Mouse (Mus musculus) gonadal fat pad, adult 2 months (tissue): ENCODE data around the gene Tmem185b. TPM values are rescaled to one million over a fixed set of nuclear protein-coding genes. Genes with fewer than 3 reads are reported as not detected.

Experiments used
- DNase-seq: peaks from one replicate; pipeline ENCODE4 v3.0.0-alpha.2; 2012; ENCODE audit warnings: low read depth
- polyA plus RNA-seq: library from polyadenylated mRNA; depleted of rRNA; stranded (reverse); fragments of >200 nt; gene quantifications from 2 replicates; pipeline ENCODE4 v1.2.3, GENCODE M21; 2012; rRNA removed

Gene Tmem185b
- polyA plus RNA-seq: 15.2 and 18.3 TPM in 2 replicates

DNA sequence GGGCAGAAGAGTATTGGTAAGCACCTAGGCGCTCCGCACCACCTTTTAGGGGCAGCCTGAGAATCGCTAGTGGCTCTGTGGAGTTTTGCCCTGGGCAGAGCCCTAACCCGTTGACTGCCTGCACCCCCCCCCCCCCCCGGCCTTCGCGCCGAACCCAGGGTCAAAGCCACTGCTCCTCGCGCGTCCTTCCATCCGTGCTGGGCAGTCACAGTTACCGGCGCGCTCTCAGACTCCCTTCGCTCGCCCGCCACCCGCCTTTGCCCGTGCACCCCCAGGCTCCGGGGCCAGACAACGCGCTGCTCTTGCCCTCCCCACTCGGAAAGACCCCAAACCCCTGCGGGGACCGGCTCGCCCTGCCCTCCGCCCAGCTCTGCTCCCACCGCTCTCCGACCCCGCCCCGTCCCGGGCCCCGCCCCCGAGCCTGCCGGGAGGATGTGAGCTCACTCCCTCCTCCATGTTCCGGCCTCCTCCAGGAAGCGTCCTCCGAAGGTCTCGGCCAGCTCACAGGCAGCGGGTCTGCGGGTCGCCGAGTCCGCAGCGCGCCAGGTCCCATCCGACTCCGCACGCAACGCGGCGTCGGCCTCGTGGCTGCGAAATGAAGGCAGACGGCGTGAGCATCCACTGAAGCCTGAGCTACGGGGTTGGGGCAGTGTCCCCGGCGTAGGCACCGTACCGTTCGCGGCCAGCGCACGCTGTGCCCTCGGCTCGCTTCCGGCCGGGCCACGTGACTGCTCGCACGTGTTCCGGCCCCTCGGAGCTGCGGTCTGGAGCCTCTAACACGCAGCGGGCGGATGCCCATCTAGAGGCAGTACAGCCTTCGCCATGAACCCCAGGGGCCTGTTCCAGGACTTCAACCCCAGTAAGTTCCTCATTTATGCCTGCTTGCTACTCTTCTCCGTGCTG lies at the start of gene Tmem185b:
Gene Tmem185b (plus strand): TSS at position 472 of the 903 bp plus-strand sequence.
- no peak for DNase-seq

DNA sequence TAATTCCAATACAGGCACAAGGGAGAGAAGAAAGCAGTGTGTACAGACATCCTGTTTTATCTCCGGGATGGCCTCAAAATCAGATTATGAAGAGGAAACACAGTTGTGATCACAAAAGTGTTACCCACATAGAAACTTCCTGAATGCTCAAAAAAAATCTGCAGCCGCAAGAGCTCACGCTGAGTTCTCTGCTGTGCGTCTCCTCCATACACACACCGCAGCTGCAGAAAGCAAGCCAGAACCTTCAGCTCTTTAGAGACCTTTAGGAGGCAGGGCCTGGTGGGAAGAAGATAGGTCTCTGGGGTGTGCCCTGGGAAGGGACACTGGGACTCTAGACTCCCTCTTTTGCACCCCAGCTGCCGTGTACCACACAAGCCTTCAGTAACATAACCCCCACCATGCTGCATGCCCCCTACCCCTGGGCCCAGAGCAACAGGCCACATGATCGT lies 49.0 kb upstream of the Tmem185b start:
- no peak for DNase-seq

DNA sequence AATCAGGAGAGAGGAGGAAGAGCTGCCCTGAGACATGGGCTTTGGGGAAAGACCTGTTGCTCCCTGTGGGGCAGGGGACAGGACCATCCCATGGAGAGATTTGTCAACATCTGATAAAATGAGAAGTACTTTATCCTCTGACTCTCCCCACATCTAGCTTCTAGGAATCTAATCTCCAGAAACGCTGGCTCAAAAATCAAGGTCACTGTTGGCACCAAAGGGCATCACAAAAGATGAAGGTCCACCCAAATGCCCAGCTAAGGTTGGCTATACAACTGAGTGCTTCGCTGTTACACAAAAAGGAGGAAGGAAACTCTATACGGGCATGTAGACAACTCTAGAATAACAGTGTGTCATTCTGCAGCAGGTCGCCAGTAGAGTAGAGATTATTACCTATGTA lies 46.3 kb upstream of the Tmem185b start:
- no peak for DNase-seq

DNA sequence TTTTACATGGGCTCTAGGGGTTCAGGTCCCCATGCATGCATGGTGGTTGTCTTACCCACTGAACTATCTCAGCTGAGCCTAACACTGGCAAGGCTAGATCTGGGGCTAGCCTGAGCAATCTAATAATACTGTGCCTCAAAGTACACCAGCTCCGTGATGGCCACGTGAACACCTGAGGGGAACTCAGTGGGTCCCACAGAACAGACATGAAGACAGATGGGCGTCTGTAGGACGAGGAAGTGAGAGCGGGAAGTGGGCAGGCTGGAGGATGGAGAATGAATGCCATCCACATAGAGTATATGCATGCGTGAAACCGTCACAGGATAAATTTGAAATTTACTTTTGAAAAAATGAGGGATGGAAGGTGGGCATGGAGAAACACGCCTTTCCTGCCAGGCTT lies 45.3 kb upstream of the Tmem185b start:
- no peak for DNase-seq

DNA sequence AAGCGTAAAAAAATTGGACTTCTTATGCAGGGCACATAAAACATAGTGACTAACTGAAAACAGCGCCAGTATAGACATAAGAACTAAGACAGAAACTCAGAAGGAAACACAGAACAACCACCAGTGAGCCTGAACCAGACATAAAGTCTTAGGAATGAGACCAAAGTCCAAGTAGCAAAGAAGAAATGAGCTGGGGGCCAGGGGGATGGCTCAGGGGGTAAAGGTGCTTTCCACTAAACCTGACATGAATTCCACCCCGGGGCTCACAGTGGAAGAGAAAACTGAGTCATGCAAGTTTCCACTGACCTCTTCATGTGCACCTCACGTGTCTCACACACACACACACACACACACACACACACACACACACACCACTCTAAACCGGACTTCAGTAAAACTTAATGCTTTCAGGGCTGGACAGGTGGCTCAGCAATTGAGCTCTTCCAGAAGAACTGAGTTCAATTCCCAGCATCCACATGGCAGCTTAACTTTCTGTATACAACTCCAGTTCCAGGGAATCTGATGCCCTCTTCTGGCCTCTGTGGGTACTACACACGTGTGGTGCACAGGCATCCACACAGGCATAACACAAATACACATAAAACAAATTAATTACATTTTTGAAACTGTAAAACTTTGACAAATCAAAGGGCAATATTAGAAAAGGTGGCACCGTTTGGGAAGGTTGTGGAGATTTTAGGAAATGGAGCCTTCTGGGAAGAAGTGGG lies 44.6 kb upstream of the Tmem185b start:
- DNase-seq: no peak

DNA sequence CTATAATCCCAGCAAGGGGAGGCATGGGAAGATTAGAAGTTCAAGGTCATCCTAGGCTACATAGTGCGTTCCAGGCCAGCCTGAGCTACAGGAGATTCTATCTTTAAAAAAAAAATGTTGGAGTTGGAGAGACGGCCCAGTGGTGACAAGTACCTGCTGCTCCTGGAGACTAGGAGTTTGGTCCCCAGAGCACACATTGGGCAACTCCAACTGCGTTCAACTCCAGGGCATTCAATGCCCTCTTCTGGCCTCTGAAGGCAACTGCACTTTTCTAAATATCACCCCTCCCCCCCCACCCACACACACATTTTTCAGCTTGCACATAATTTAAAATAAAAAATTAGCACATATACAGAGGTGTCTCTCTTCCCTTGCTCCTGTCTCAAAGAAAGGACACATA lies 43.1 kb upstream of the Tmem185b start:
- no peak for DNase-seq

DNA sequence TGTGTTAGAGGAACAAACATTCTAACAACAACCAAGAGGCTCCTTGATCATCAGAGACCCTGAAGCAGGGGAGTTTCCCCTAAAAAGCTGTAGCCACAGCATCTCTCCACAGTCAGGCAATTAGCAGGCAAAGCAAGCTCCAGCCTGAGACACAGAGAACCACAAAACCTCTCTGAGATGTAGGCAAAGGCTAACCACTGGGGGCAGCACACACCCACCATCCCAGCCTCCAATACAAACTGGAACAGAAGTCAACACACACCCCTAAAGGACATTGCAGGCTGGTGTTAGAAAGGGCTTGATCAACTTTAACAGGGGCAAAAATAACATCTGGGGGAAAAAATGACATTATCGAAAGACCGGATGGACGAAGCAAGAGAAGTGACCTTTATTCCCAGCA lies 41.5 kb upstream of the Tmem185b start:
- DNase-seq: no peak

DNA sequence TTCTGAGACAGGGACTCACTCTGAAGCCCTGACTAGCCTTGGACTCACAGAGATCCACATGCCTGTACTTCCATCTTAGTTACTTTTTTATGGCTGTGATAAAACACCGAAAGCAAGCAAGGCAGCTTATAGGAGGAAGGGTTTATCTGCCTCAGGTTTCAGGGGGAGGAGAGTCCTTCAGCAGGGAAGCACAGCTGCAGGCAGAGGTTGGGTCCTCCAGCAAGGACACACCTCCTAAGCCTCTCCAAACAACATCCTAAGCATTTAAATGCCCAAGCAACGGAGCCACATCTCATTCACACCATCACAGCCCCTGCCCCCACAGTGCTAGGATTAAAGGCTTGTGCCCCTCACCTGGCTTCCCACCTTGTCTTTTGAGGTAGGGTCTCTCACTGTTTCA lies 40.1 kb upstream of the Tmem185b start:
- no peak for DNase-seq

DNA sequence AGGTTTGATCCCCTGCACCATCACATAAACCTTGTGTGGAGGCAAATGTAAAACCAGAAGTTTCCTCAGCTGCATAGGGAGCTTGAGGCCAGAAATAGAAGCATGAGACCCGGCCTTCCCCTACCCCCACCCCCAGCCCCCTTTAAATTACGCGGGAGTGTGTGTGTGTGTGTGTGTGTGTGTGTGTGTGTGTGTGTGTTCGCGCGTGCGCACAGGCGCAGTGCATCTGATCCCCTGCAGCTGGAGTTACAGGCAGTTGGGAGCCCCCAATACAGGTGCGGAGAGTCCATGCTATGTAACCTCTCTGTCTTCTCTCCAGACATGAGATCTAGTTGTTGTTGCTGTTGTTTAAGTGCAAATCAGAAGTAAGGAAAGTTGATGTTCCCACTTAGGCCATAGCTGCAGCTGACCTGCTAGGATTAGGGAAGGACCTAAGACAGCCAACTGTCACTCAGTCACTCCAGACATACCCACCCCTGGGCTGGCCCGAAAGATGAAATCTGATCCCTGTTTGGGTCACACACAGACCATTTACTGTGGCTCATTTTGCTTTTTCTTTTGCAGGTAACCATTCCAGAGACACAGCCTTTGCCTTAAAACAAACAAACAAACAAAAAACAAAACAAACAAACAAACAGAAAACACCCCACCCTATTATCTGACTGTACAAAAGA lies 37.9 kb upstream of the Tmem185b start:
- no peak for DNase-seq

DNA sequence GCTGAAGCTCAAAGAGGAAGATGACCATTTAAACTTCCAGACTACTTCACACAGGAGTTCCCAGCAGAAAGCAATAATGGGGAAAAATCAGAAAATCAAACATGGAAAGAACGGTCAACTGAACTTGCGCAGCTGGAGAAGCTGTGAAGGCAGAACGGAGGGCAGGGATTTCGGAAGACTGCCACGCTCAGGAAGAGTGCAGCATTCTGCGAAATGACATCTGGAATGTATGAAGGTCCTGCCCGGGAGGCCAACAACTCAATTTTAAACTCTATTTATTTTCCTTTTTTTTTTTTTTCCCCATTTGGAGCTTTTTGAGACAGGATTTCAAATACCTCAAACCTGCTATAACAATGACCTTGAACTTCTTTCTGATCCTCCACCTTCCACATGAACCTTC lies 35.2 kb upstream of the Tmem185b start:
- no peak for DNase-seq

DNA sequence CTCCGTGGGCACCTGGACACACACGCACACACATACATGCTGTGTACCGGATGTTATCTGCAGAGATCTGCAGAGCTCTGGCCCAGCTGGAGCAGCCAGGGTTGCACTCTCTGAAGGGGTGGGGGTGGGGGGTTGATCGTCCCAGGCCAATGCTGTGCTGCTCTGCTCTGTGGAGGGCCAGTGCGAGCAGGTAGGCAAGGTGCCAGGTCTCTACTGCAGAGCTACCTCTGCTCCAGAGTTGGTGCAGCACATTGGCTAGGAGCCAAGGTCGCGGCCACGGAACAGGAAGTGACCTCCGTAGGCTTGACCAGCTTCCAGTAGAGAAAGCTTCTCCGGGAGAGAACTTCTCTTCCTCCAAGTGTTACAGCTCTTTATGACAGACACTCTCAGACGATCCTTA lies 33.9 kb upstream of the Tmem185b start:
- no peak for DNase-seq

DNA sequence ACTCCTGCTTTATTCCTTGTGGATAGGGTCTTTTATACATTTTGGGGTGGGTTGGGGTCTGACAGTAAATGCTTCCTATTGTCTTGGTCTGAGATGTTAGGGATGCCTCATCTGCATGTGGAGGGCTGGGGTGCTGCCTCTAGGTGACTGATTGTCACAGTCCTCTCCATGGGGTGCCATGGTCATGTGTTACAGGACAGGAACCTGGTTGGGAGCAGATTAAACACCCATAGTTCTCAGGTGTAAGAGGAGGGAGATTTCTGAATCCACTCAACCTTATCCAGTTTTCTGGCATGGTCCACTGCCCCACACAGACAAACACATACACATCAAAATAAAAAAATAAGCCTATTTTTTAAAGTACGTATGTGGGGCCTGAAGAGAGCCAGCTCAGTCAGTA lies 33.5 kb upstream of the Tmem185b start:
- DNase-seq: no peak

DNA sequence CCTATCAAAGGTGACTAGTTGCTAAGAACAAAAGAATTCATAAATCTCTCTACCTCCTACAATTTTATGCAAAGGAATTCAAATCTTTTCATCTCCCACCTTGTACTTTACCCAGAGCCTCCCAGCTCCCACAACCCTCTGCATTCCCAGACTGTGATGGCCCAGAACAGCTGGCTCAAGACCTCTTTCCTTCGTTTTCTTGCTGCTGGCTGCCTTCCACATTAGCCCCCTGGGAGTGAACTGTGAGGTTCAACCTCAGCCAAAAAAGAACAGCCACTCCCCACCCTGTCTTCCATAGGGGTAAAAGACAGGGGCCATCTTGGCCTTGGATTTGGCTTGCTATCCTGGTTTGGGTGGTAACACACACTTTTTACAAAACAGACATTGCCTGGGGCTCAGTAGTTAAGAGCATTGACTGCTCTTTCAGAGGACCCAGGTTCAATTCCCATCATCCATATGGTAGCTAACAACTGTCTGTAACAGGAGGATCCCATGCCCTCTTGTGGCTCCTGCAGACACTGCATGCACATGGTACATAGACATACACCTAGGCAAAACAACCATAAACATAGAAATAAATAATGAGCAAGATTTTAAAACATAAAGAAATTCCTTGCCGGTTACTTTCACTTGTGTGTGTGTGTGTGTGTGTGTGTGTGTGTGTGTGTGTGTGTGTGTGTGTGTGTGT lies 31.8 kb upstream of the Tmem185b start:
- DNase-seq: no peak

DNA sequence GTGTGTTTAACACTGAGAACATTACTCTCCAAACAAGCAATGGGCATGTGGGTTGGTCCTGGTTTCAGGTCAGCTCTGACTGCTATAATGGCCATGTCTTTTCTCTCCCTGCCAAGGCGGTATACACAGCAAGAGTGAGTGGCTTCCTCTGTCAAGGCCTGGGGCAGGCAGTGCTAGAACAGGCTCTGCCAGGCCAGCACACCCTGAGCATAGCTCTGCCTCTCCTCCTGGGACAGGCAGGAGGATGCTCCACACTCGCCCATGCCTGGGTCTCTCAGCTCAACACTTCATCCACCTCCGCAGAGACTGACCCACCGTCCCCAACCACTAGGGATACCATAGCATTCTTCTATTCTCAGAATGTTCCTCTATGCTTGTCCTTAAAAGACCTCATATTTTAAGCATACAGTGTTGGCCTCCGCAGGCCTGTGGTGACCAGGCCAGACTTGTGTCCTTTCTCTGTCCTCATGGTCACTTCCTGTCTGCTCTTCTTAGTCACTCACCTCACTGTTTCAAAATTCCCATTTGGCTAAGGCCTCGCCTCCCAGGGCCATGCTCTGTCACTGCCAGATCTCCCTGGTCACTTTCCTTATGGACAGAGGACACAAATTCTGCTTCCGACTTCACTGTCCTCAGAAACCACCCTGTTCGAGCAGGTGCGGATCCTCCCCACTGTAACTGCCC lies 31.1 kb upstream of the Tmem185b start:
- no peak for DNase-seq

DNA sequence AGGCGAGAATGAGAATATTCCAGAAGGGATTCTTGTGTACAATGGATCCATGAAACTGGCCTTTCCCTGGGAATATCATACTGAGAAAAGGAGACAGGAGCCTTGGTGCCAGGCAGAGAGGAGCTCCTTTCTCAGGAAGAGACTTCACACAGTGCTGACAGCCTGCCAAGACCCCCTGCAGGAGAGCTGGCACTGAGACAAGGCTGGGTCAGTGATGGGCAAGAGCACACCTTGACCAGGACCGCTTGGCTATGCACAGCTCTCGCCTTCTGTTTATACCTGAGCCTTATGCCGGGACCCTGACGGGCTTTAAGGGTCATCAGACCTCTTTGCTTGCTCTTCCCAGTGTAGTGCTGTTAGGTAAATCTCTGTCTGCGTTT lies 30.6 kb upstream of the Tmem185b start:
- no peak for DNase-seq

DNA sequence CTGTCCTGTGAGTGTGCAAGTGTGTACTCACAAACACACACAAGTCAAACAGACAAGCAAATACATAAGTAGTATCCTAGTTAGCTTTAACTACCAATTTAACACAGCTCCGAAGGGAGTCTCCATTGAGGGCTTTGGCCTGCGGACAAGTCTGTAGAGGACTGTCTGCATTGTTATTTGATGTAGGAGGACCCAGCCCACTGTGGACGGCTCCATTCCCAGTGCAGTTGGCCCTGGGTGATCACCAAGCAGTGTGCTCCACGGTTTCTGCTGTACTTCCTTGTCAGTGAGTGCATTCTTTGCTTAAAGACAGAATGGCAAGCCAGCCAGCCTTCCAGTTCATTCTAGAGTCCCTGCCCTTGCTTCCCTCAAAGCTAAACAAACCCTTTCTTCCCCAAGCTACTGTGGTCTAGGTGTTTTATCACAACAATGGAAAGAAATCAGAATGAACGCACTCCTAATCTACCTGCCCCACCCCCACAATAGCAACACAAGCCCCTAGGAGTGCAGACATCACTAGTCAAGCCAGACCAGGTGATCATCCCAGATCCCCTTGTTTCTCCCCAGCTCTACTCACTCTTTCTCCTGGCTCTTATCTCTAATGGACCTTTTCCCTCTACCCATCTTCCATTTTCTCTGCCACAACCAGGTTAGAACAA lies 28.5 kb upstream of the Tmem185b start:
- DNase-seq: no peak

DNA sequence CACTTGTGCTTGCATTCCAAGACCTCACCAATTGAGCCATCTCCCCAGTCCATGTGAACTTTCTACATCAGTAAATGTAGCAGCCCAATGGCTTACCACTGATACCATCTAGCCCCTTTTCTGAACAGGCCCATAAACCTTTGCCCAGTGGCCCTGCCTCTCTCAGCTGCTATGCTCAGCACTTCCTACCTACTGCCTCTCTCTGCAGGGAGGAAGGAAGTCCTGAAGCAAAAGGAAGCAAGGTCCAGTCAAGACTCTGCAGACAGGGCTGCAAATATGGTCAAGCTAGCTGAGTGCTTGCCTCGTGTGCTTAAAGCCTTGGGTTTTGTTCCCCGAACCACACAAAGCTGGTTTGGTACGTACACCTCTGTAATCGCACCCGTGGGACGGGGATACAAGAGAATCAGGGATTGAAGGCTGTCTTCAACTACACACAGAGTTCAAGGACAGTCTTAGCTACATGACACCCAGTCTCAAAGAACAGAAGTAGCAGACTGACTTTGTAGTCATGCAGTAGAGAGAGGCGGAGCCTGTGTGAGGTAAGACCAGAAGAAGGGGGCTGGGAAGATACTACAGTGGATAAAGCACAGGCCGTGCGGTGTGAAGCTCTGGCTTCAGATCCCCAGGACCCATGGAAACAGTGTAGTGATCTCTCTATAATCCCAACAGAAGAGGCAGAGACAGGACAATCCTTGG lies 27.3 kb upstream of the Tmem185b start:
- no peak for DNase-seq

DNA sequence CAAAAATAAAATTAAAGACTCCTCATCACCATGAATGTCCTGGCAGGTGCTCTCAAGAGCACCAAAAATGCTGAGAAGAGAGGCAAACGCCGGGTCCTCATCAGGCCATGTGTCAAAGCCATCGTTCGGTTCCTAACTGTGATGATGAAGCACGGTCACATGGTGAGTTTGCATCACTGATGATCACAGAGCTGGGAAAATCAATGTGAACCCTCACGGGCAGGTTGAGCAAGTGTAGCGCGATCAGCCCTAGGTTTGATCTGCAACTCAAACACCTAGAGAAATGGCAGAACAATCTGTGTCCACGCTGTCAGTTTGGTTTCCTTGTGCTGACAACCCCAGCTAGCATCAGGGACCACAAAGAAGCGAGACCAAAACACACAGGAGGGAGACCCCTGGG lies 26.5 kb upstream of the Tmem185b start:
- no peak for DNase-seq

DNA sequence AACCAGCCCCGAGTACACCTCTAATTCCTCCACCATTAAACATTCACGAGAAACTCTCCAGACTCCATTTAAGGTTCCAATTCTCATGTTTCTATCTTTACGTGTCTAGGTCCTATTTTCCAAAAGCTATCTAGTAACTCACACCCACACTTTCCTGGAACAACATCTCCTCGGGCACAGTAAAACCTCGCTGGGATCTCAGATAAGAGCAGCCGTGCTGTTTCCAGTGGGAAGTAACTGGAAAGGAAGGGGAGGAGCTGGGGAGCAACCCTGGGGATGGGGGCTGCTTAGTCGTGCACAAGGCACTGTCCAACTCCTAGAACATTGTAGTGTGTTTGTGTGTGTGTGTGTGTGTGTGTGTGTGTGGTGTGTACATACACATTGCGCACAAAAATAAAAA lies 24.1 kb upstream of the Tmem185b start:
- no peak for DNase-seq

DNA sequence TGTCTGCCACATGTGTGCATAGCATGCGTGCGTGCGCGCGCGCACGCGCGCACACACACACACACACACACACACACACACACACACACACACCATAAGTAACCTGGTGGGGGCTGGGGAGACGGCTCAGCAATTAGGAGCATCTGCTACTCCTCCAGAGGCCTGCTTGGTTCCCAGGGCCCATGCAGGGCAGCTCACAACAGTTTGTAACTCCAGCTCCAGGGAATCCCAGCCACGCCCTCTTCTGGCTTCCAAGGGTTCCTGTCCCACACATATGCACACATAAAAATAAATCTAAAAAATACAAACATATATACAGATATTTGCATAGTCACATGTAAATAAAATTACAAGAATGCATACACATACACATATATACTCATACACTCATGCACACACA lies 23.2 kb upstream of the Tmem185b start:
- DNase-seq: no peak
